Mouse (Mus musculus) myocyte (in vitro differentiated cells): ENCODE measurements at regions not wholly inside any gene's neighbourhood (a gene's known extent, or its start where the extent isn't known, plus 50 kb on each side); places are given as distances from the start of the nearest gene placed in this dataset.

Source experiments
- H3K27me3 ChIP-seq: one replicate; pipeline ENCODE4 v1.6.1; 2011; ENCODE audit not compliant: control insufficient read depth, insufficient read depth, insufficient read length
- H3K36me3 ChIP-seq: one replicate; pipeline ENCODE4 v1.6.1; 2011; ENCODE audit not compliant: control insufficient read depth, insufficient read depth
- H3K4me2 ChIP-seq: one replicate; pipeline ENCODE4 v1.6.1; 2011; ENCODE audit warnings: low read depth, control low read depth
- H3K4me3 ChIP-seq: one replicate; pipeline ENCODE4 v1.5.1; 2011; ENCODE audit warnings: mild to moderate bottlenecking, control low read depth, moderate library complexity
- H3K79me2 ChIP-seq: one replicate; pipeline ENCODE4 v1.6.1; 2011; ENCODE audit not compliant: control insufficient read depth, insufficient read depth
- H3ac ChIP-seq: one replicate; pipeline ENCODE4 v1.6.1; 2011; ENCODE audit not compliant: control insufficient read depth, insufficient read length
- CEBPB ChIP-seq: IDR thresholded peaks from 2 replicates; pipeline ENCODE4 v1.6.1; 2011; ENCODE audit warnings: mild to moderate bottlenecking, moderate library complexity; ENCODE audit not compliant: poor library complexity, insufficient read depth, severe bottlenecking
- E2F4 ChIP-seq: IDR thresholded peaks from one replicate; pipeline ENCODE4 v1.6.1; 2011; ENCODE audit warnings: mild to moderate bottlenecking, control low read depth, moderate library complexity; ENCODE audit not compliant: insufficient read depth
- MAX ChIP-seq: IDR thresholded peaks from one replicate; pipeline ENCODE4 v1.6.1; 2011; ENCODE audit warnings: low read depth, mild to moderate bottlenecking, control low read depth
- MYOD1 ChIP-seq, 3 experiments: IDR thresholded peaks; one replicate each; pipeline ENCODE4 v1.6.1; 2011; ENCODE audit warnings: control low read depth in 2 of 3, low read depth in 2 of 3, mild to moderate bottlenecking in 2 of 3, moderate library complexity in 1 of 3; ENCODE audit not compliant: insufficient read length in 2 of 3, control insufficient read depth in 1 of 3
- MYOG ChIP-seq, 3 experiments: IDR thresholded peaks; one replicate each; pipeline ENCODE4 v1.6.1; 2011; ENCODE audit warnings: control low read depth in 2 of 3, low read depth in 2 of 3, mild to moderate bottlenecking in 2 of 3; ENCODE audit not compliant: insufficient read length in 2 of 3, control insufficient read depth in 1 of 3, insufficient read depth in 1 of 3
- POLR2A ChIP-seq: IDR thresholded peaks from one replicate; pipeline ENCODE4 v1.6.1; 2011; ENCODE audit warnings: low read depth, mild to moderate bottlenecking, control low read depth, moderate library complexity; ENCODE audit not compliant: insufficient read length
- POLR2AphosphoS2 ChIP-seq: IDR thresholded peaks from one replicate; pipeline ENCODE4 v1.6.1; 2011; ENCODE audit warnings: low read depth, control low read depth; ENCODE audit not compliant: insufficient read length
- REST ChIP-seq: IDR thresholded peaks from one replicate; pipeline ENCODE4 v1.6.1; 2011; ENCODE audit warnings: mild to moderate bottlenecking, control low read depth, moderate library complexity; ENCODE audit not compliant: insufficient read depth, insufficient read length
- SRF ChIP-seq: IDR thresholded peaks from one replicate; pipeline ENCODE4 v1.6.1; 2011; ENCODE audit warnings: low read depth; ENCODE audit not compliant: control insufficient read depth, insufficient read length
- TCF12 ChIP-seq: IDR thresholded peaks from one replicate; pipeline ENCODE4 v1.6.1; 2011; ENCODE audit warnings: mild to moderate bottlenecking, control low read depth; ENCODE audit not compliant: poor library complexity, insufficient read depth, severe bottlenecking
- TCF3 ChIP-seq: IDR thresholded peaks from one replicate; pipeline ENCODE4 v1.6.1; 2011; ENCODE audit warnings: low read depth, control low read depth; ENCODE audit not compliant: insufficient read length
- USF1 ChIP-seq: IDR thresholded peaks from one replicate; pipeline ENCODE4 v1.6.1; 2011; ENCODE audit warnings: low read depth, mild to moderate bottlenecking, control low read depth, moderate library complexity

- Histone ChIP-seq H3ac (no peak overlapping the region), H3K79me2 (no peaks in the 10 kb centered on the region), H3K36me3 (no peaks in the 10 kb centered on the region), H3K4me3 (no peak overlapping the region), H3K27me3 (no peaks in the 10 kb centered on the region), H3K4me2 (no peak overlapping the region)
- TF ChIP-seq SRF (no peak), TCF3 (no peak), CEBPB (no peak), POLR2AphosphoS2 (no peak), MYOG (IDR thresholded peaks at IDR 0.05; ENCODE audit: control insufficient read depth in 1 of 3, insufficient read depth in 1 of 3, insufficient read length in 2 of 3, low read depth in 2 of 3) (no peak), MAX (no peak)
These were observed 116.7 kb downstream of the Kctd15 start for GRCm38 (mm10) chr7:34539856-34540255.

DNA sequence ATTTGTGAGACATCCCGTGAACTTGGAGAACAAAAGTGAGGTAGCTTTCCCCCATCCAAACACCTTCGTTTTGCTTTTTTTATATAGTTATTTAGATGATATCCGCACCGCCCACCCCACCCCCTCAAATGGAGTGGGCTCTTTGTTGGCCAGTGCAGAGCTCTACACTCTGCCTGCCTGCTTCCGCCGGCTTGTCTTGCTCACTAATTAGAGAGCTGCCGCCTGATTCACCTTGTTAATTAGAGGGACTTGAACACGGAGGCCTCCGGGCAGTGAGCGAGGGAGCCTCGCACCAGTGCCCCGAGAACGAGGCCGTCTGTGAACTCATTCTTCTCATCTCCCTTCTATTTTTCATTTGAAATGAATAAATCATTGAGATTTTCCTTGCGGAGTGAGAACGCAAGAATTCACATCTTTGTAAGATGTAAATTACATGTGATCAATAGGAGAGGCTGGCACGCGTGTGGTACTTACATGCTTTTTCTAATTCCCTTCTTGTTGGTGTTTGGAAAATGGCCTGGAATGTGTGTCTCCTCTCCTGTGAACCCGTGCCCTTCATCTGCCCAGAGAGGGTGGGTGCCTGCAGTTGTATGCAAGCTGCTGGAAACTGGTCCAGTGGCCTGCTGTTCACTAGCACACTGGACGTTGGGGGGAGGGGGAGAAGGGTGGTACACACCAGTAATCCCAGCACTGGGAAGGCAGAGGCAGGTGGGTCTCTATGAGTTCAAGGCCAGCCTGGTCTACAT, 118.0 kb downstream of the Kctd15 start:
- TF ChIP-seq E2F4 (no peak), POLR2AphosphoS2 (no peak), REST (no peak)
- no peak overlapping the region for H3K4me2 ChIP-seq
- no peaks in the 10 kb centered on the region for H3K79me2 ChIP-seq
- H3K27me3 ChIP-seq: no peaks in the 10 kb centered on the region
- no peak overlapping the region for H3ac ChIP-seq
- H3K4me3 ChIP-seq: no peak overlapping the region
- no peaks in the 10 kb centered on the region for H3K36me3 ChIP-seq

DNA sequence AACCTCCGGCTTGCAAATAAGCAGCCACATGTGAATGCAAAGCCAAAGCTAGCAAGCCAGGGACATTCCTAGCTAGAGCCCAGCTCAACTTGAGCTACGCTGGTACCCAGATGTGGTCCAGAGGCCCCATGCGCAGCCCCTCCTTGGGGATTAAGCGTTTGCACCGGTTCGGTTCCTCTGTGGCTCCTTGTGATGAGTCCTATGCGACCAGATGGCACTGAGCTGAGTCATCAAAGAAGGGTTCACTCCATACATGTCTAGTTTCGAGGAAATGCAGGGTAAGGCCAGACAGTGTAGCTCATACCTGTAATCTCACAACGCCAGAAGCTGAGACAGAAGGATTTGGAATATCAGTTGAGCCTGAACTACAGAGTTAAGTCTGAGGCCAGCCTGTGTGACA, 119.4 kb downstream of the Kctd15 start:
- no peak overlapping the region for H3ac ChIP-seq
- H3K4me2 ChIP-seq: no peak overlapping the region
- no peaks in the 10 kb centered on the region for H3K36me3 ChIP-seq
- no peaks in the 10 kb centered on the region for H3K79me2 ChIP-seq
- no peaks in the 10 kb centered on the region for H3K27me3 ChIP-seq
- TF ChIP-seq REST: no peak
- no peak for TF ChIP-seq TCF12
- TF ChIP-seq SRF: no peak
- no peak for TF ChIP-seq MAX
- no peak for TF ChIP-seq POLR2A
- no peak for TF ChIP-seq MYOG (IDR thresholded peaks at IDR 0.05; ENCODE audit: control insufficient read depth in 1 of 3, insufficient read depth in 1 of 3, insufficient read length in 2 of 3, low read depth in 2 of 3)
- no peak for TF ChIP-seq TCF3
- no peak for TF ChIP-seq MYOD1 (IDR thresholded peaks at IDR 0.05; ENCODE audit: control insufficient read depth in 1 of 3, insufficient read length in 2 of 3, low read depth in 2 of 3)
- TF ChIP-seq E2F4: no peak
- no peak for TF ChIP-seq USF1
- TF ChIP-seq POLR2AphosphoS2: no peak
- no peak for TF ChIP-seq CEBPB
- no peak overlapping the region for H3K4me3 ChIP-seq

GRCm38 (mm10) chr7:34534241-34534640, 122.3 kb downstream of the Kctd15 start:
- H3K36me3 ChIP-seq: no peaks in the 10 kb centered on the region
- no peaks in the 10 kb centered on the region for H3K27me3 ChIP-seq
- H3K4me2 ChIP-seq: no peak overlapping the region
- no peaks in the 10 kb centered on the region for H3K79me2 ChIP-seq
- no peak overlapping the region for H3ac ChIP-seq
- H3K4me3 ChIP-seq: no peak overlapping the region
- TF ChIP-seq TCF3: no peak
- no peak for TF ChIP-seq MYOD1 (IDR thresholded peaks at IDR 0.05; ENCODE audit: control insufficient read depth in 1 of 3, insufficient read length in 2 of 3, low read depth in 2 of 3)
- TF ChIP-seq REST: no peak
- no peak for TF ChIP-seq TCF12
- no peak for TF ChIP-seq MYOG (IDR thresholded peaks at IDR 0.05; ENCODE audit: control insufficient read depth in 1 of 3, insufficient read depth in 1 of 3, insufficient read length in 2 of 3, low read depth in 2 of 3)

DNA sequence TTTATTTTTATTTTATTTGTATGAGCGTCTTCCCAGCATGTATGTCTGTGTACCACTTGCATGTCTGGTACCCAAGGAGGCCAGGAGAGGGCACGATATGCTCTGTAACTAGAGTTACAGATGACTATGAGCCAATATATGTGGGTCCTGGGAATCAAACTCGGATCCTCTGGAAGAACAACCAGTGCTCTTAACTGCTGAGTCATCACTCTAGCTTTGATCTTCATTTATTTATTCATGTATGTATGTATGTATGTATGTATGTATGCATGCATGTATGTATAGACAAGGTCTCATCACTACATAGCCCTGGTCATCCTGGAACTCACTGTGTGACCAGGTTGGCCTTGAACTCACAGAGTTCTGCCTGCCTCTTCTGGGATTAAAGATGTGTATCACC, 124.9 kb downstream of the Kctd15 start:
- TF ChIP-seq E2F4 (no peak), MYOD1 (IDR thresholded peaks at IDR 0.05; ENCODE audit: control insufficient read depth in 1 of 3, insufficient read length in 2 of 3, low read depth in 2 of 3) (no peak), USF1 (no peak), MAX (no peak), POLR2AphosphoS2 (no peak), MYOG (IDR thresholded peaks at IDR 0.05; ENCODE audit: control insufficient read depth in 1 of 3, insufficient read depth in 1 of 3, insufficient read length in 2 of 3, low read depth in 2 of 3) (no peak), TCF12 (no peak), TCF3 (no peak), POLR2A (no peak), CEBPB (no peak), REST (no peak), SRF (no peak)
- no peaks in the 10 kb centered on the region for H3K36me3 ChIP-seq
- no peaks in the 10 kb centered on the region for H3K27me3 ChIP-seq
- no peak overlapping the region for H3K4me2 ChIP-seq
- H3K79me2 ChIP-seq: no peaks in the 10 kb centered on the region
- no peak overlapping the region for H3K4me3 ChIP-seq
- no peak overlapping the region for H3ac ChIP-seq

- H3K4me2 ChIP-seq: no peak overlapping the region
- no peak for TF ChIP-seq TCF3
- no peak for TF ChIP-seq TCF12
- no peak for TF ChIP-seq E2F4
- TF ChIP-seq MYOG (IDR thresholded peaks at IDR 0.05; ENCODE audit: control insufficient read depth in 1 of 3, insufficient read depth in 1 of 3, insufficient read length in 2 of 3, low read depth in 2 of 3): no peak
- no peak for TF ChIP-seq SRF
- TF ChIP-seq REST: no peak
- no peak for TF ChIP-seq MYOD1 (IDR thresholded peaks at IDR 0.05; ENCODE audit: control insufficient read depth in 1 of 3, insufficient read length in 2 of 3, low read depth in 2 of 3)
- TF ChIP-seq MAX: no peak
- TF ChIP-seq POLR2A: no peak
- TF ChIP-seq CEBPB: no peak
- no peak for TF ChIP-seq POLR2AphosphoS2
- no peak for TF ChIP-seq USF1
- H3K27me3 ChIP-seq: peaks cover 13% of the 10 kb centered on the region
- no peaks in the 10 kb centered on the region for H3K79me2 ChIP-seq
- H3K36me3 ChIP-seq: no peaks in the 10 kb centered on the region
- H3ac ChIP-seq: no peak overlapping the region
- no peak overlapping the region for H3K4me3 ChIP-seq
These were observed 114.7 kb upstream of the Lsm14a start for GRCm38 (mm10) chr7:34507858-34508257.
